Mouse (Mus musculus) layer of hippocampus, adult 2 months (tissue): ENCODE results near the gene Rnaseh2a. TPM values are rescaled to one million over a fixed set of nuclear protein-coding genes. Genes with fewer than 3 reads are reported as not detected.

Experiments
- DNase-seq, 2 experiments: peaks; one replicate each; pipeline ENCODE4 v3.0.0; 2022; ENCODE audit warnings: low spot score in 2 of 2
- H3K27ac ChIP-seq: fragments of 200-600 bp; 2 replicates; pipeline ENCODE4 v1.8.1; 2022
- H3K4me3 ChIP-seq: fragments of 200-600 bp; 2 replicates; pipeline ENCODE4 v1.8.1; 2022; ENCODE audit warnings: mild to moderate bottlenecking
- CTCF ChIP-seq: fragments of 200-600 bp; conservative IDR thresholded peaks from 2 replicates; pipeline ENCODE4 v1.8.1; 2022; ENCODE audit warnings: antibody characterized with exemption, mild to moderate bottlenecking, moderate library complexity
- total RNA-seq, 2 experiments: library from RNA; stranded (reverse); gene quantifications; 2 replicates each; pipeline ENCODE4 v1.2.3; 2021

The Rnaseh2a gene
- total RNA-seq, 2 experiments from 2014 or later: 43.0 to 46.9 TPM

GRCm38 (mm10) chr8:84946528-84947240, 22.9 kb downstream of the Rnaseh2a start, which contains the start of gene Rtbdn:
Gene Rtbdn (plus strand): TSS chr8:84946991.
- peak; percentile 55 for TF ChIP-seq CTCF
- Histone ChIP-seq H3K4me3 (peak within 1 kb of the TSS; percentile 68), H3K27ac (peak within 1 kb of the TSS; percentile 72)
- no peak for DNase-seq

DNA sequence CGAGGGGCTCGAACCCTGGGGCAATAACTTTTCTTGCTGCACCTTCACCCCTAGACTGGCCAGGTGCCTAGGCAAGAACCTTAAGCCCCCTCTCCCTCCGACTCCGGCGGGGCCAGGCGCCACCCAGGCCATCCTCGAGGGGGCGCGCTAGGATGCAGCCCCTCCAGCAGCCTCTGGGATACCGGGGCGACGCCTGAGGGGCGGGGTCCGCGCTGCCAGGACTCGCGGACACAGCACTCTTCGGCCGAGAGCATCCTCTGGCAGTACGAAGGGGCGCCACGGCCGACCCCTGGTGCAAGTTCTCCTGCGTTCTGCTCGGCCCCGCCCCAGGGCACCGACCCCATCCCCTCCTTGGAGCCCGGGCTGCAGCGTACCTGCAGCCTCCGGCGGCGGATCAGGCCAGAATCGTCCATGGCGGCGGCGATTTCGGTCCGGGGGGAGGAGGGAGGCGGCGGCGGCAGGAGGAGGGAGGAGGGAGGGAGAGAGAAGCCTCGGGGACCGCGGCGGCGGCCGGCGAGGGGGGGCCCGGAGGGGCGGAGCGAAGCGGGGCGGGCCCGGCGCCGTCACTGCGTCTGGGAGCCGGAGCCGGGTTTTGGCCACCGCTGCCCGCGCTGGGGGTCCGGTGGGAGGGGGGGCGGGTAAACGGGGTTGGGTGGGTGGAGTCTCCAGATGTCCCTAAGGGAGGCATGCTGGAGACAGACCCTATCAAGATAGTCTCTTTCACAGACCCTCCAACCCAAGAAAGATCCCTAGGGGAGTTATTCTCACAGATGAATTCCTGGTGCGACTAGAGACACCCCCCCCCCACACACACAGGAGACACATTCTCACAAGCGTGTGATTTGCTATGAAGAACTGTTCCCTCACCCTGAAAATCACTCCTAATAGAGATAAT, 23.7 kb downstream of the Rnaseh2a start:
- peak overlapping the region; percentile 68 for H3K4me3 ChIP-seq
- peak overlapping the region; percentile 72 for H3K27ac ChIP-seq
- DNase-seq: peak in 1 of 2 experiments; percentile 48
- TF ChIP-seq CTCF: peak; percentile 78

- Histone ChIP-seq H3K4me3 (peak overlapping the region; percentile 68), H3K27ac (peak overlapping the region; percentile 72; the same call in 1 of the 2 replicates)
- peak; percentile 50 to 66 for DNase-seq
- no peak for TF ChIP-seq CTCF
Observed at GRCm38 (mm10) chr8:84945235-84945632, 24.3 kb downstream of the Rnaseh2a start.

GRCm38 (mm10) chr8:84944478-84945160, 24.9 kb downstream of the Rnaseh2a start:
- Histone ChIP-seq H3K27ac (peak overlapping the region; percentile 29; the same call in 1 of the 2 replicates), H3K4me3 (peak overlapping the region; percentile 68)
- peak in 1 of 2 experiments; percentile 60 for DNase-seq
- no peak for TF ChIP-seq CTCF

DNA sequence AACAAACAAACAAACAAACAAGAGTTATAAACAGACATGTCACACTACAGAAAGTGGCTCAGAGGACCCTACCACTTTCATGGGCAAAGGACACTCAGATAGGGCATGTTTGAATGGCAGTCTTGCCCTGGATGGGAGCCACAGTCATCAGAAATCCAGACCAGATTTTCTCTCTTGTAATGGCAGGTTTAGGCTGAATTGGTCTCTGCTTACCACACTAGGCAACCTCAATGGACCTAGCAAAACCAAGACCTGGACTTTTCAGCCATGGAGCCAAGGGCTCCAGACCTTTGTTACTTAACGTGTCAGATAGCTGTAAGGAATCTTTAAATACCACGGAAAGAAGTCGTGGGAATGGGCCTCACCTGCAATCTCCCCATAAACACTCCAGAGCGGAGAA, 25.9 kb downstream of the Rnaseh2a start:
- DNase-seq: no peak
- no peak for TF ChIP-seq CTCF
- Histone ChIP-seq H3K4me3 (no peak overlapping the region), H3K27ac (no peak overlapping the region)

DNA sequence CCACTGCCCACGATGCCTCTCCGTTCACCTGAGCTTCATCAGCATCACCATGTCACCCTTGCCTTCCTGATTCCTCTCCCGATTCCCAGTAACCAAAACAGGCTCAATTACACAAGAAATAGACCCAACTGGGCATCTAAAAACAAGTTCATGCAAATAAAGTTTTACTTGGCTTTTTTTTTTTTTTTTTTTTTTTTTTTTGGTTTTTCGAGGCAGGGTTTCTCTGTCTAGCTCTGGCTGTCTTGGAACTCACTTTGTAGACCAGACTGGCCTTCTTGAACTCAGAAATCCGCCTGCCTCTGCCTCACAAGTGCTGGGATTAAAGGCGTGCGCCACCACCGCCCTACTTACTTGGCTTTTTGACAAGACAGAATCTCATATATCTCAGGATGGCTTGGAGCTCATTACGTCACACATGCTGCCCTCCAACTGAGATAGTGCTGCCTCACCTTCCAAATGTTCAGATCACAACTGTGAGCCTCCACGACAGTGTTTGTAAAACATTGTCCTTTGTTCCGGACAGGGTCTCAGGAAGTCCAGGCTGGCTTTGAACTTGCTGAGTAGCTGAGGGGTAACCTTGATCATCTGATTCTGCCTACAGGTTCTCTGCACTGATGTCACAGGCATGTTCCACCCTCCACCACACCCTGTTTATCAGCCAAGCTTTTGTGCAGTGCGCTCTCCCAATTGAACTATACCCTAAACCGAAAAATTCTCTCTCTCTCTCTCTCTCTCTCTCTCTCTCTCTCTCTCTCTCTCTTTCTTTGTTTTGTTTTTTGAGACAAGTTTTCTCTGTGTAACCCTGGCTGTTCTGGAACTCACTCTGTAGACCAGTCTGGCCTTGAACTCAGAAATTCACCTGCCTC, 31.7 kb downstream of the Rnaseh2a start:
- Histone ChIP-seq H3K27ac (peak overlapping the region; percentile 97), H3K4me3 (peak overlapping the region; percentile 85)
- no peak for DNase-seq
- TF ChIP-seq CTCF: no peak

GRCm38 (mm10) chr8:84936962-84937546, 32.5 kb downstream of the Rnaseh2a start, which contains the start of gene Mast1:
Gene Mast1 (minus strand): TSS chr8:84937359.
- H3K4me3 ChIP-seq: peak within 1 kb of the TSS; percentile 85
- peak in 1 of 2 experiments; percentile 82 for DNase-seq
- TF ChIP-seq CTCF: peak; percentile 92
- peak within 1 kb of the TSS; percentile 97 for H3K27ac ChIP-seq

GRCm38 (mm10) chr8:84936041-84936961, 33.3 kb downstream of the Rnaseh2a start:
- Histone ChIP-seq H3K27ac (peak overlapping the region; percentile 97), H3K4me3 (peak overlapping the region; percentile 85)
- TF ChIP-seq CTCF: no peak
- DNase-seq: no peak

- TF ChIP-seq CTCF: no peak
- H3K4me3 ChIP-seq: peak overlapping the region; percentile 85
- H3K27ac ChIP-seq: peak overlapping the region; percentile 97; the same call in 1 of the 2 replicates
- no peak for DNase-seq
Observed at GRCm38 (mm10) chr8:84935489-84935888, 34.1 kb downstream of the Rnaseh2a start.

DNA sequence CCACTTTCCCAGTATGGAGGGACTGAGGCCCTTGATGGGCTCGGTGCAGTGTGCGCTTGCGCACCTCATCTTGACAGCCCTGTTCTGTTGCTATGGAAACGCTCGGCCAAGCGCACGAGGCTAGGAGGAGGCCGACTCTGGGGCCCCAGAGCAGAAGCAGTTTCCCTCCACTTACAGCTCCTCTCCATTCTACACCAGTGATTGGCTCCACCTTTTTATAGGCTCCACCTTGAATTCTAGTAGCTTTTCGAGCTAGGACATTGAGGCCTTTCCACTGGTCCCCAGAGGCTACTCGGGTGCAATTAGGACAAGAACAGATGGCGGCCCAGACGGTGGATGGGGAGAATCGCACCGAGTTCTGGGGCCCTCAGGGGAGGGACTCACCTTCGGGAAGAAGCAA, 34.7 kb downstream of the Rnaseh2a start:
- peak overlapping the region; percentile 85; the same call in 1 of the 2 replicates for H3K4me3 ChIP-seq
- no peak for DNase-seq

More for the DNA sequence above, 34.7 kb downstream of the Rnaseh2a start:
- H3K27ac ChIP-seq: no peak overlapping the region
- TF ChIP-seq CTCF: no peak
